Mouse (Mus musculus) small intestine, adult 2 months (tissue): Measurements from ENCODE around the gene Naglu.

ENCODE experiments used
- CTCF ChIP-seq: fragments of 200-500 bp; IDR thresholded peaks from 2 replicates; pipeline ENCODE4 v1.5.1; 2012; ENCODE audit warnings: low read depth, mild to moderate bottlenecking, control low read depth, inconsistent platforms, low read length, moderate library complexity, mixed read lengths; ENCODE audit not compliant: insufficient replicate concordance, insufficient read length; ENCODE audit errors: extremely low read depth
- POLR2A ChIP-seq: fragments of 200-500 bp; IDR thresholded peaks from 2 replicates; pipeline ENCODE4 v1.6.1; 2012; ENCODE audit warnings: low read depth, mild to moderate bottlenecking, control low read depth, inconsistent platforms, low read length, moderate library complexity

DNA sequence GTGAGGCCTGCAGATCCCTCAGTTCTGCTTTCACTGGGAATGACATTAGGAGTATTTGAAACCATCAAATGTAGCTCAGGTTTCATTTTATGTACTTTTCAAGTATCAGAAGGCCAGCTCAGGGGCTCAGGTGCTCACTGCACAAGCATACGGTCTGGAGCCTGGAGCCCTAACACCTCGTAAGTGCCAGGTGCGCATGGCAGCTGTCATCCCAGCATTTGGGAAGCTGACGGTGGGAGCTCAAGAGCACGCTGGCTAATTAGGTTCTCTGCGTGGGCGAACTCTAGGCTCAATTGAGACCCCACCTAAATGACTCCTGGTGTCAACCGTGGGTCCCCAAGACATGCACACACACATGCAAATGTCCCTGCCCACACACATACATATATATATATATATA is 40.5 kb upstream of the Naglu start:
- TF ChIP-seq POLR2A (no peak), CTCF (no peak)
